Mouse (Mus musculus) bone marrow, adult 2 months (tissue): ENCODE data around the gene Asb16. TPM values are rescaled to one million over a fixed set of nuclear protein-coding genes. Genes with fewer than 3 reads are reported as not detected.

Experiments used
- H3K27ac ChIP-seq: fragments of 200-500 bp; 2 replicates; pipeline ENCODE4 v1.5.1; 2012; ENCODE audit warnings: low read depth, mild to moderate bottlenecking, control low read depth, inconsistent platforms, low read length; ENCODE audit not compliant: control insufficient read depth, poor library complexity, insufficient read depth
- H3K4me1 ChIP-seq: fragments of 200-500 bp; 2 replicates; pipeline ENCODE4 v1.6.1; 2011; ENCODE audit warnings: low read length; ENCODE audit not compliant: control insufficient read depth, insufficient read depth
- H3K4me3 ChIP-seq: fragments of 200-500 bp; replicated peaks from 2 replicates; pipeline ENCODE3; 2011; ENCODE audit warnings: mild to moderate bottlenecking, low read depth, low read length, control low read depth; ENCODE audit not compliant: control insufficient read depth
- CTCF ChIP-seq: fragments of 200-500 bp; IDR thresholded peaks from 2 replicates; pipeline ENCODE4 v1.5.1; 2011; ENCODE audit warnings: low read length, control low read depth; ENCODE audit not compliant: control insufficient read depth, insufficient read depth
- POLR2A ChIP-seq: fragments of 200-500 bp; IDR thresholded peaks from 2 replicates; pipeline ENCODE4 v1.6.1; 2011; ENCODE audit warnings: low read depth, mild to moderate bottlenecking, control low read depth, low read length, borderline replicate concordance; ENCODE audit not compliant: control insufficient read depth
- WGBS: fragments of 180-500 bp; shearing (Covaris S2); methylation state at CpG from one replicate; pipeline ENCODE4 v1.1.7; 2018; 5-methylcytosine and 5-hydroxymethylcytosine counted together
- polyA plus RNA-seq: library from polyadenylated mRNA; stranded (reverse); fragments of >200 nt; gene quantifications from 2 replicates; pipeline ENCODE4 v1.2.4, GENCODE M21; 2011; ENCODE audit warnings: low replicate concordance; ENCODE audit not compliant: missing spikeins, insufficient read depth, insufficient read length

Asb16 gene
- polyA plus RNA-seq, 1 experiment = 0.52 TPM

DNA sequence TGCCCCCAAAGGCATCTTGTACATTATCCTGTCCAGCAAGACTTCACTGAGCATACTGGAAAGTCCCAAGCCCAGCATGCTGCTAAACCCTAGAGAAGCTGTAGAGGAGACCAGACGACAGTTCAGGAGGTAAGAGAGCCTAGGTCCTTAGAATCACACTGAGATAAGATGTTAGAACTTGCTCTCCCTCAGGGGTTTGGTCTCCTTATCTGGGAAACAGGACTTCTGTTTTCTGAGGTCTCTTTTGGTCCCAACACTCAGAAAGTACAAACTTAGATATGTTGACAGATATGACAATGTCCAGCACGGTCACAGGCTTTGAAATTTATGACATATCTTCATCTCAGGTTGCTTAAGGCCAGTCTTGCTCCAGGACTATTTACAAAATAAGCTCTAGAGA, 32.5 kb upstream of the Asb16 start:
- no peak overlapping the region for H3K27ac ChIP-seq
- H3K4me3 ChIP-seq = no peak overlapping the region
- H3K4me1 ChIP-seq = no peaks in the 10 kb centered on the region
- TF ChIP-seq CTCF (no peak), POLR2A (no peak)
- WGBS = 37% methylated on average over 2 of the region's 2 CpGs

DNA sequence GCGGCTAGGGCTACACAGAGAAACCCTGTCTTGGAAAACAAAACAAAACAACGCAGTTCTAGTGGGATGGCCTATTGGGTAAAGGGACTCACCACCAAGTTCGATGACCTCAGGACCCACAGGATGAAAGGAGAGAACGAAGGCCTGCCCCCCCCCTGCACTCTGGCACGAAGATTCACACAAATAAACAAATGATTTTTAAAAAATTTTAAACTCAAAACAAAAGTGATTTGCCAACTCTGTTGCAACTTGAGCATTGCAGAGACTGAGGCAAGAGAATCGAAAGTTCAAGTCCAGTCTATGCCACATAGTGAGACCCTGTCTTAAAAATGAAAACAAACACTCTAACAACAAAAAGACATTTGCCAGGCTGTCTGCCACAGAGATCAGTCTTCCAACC, 27.9 kb upstream of the Asb16 start:
- no peaks in the 10 kb centered on the region for H3K4me1 ChIP-seq
- H3K4me3 ChIP-seq = no peak overlapping the region
- H3K27ac ChIP-seq = no peak overlapping the region
- TF ChIP-seq POLR2A = no peak
- TF ChIP-seq CTCF = no peak
- WGBS = 86% methylated on average over 6 of the region's 6 CpGs

- TF ChIP-seq POLR2A (no peak), CTCF (no peak)
- 84% methylated on average over 5 of the region's 5 CpGs for WGBS
- Histone ChIP-seq H3K4me1 (no peaks in the 10 kb centered on the region), H3K4me3 (no peak overlapping the region), H3K27ac (no peak overlapping the region)
These were observed 27.3 kb upstream of the Asb16 start for GRCm38 (mm10) chr11:102241246-102241645.

DNA sequence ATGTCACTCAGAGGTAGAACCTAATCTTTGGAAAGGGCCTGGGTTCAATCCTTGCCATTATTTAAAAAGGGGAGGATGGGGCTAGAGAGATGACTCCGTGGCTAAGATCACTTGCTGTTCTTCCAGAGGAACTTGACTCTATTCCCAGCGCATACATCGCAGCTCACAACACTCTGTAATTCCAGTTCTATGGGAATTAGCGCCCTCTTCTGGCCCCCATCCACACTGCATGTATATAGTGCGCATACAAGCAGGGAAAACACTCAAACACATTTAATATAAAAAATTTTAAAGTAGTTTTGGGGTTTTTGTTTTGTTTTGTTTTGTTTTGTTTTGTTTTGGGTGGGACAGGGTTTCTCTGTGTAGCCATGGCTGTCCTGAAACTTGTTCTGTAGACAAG, 26.7 kb upstream of the Asb16 start:
- no peak overlapping the region for H3K4me3 ChIP-seq
- TF ChIP-seq POLR2A (no peak), CTCF (no peak)
- H3K4me1 ChIP-seq = no peaks in the 10 kb centered on the region
- WGBS = 58% methylated on average over 5 of the region's 5 CpGs
- H3K27ac ChIP-seq = no peak overlapping the region

DNA sequence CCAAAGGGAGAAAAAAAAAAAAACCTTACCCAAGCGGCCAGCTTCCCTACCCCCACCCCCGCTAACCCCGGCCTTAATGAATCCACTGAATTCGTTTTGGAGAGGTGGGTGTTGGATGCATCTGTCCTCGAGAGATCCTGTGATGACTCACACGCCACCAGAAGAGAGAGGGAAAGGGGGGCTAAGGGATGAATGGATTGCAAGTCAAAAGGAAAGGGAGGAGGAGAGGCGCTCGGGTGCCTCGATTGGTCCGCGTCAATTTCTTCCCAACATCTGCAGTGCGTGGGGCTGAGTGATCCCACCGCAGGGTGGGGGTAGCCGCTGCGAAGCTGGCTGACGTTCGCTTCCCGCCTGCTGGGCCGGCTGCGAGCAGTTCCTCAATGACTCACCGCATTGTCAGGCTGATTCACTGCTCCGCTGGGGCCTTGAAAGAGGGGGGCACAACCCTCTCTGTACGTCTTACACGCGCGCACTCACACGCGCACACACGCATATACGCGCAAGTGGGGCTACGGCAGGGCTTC, 23.6 kb upstream of the Asb16 start:
- Histone ChIP-seq H3K4me3 (peak overlapping the region; percentile 27), H3K4me1 (no peaks in the 10 kb centered on the region), H3K27ac (no peak overlapping the region; the same call in 1 of the 2 replicates)
- 1% methylated on average over 32 of the region's 32 CpGs for WGBS
- TF ChIP-seq CTCF = no peak
- TF ChIP-seq POLR2A = no peak

GRCm38 (mm10) chr11:102245581-102246272, 22.8 kb upstream of the Asb16 start:
- H3K27ac ChIP-seq = no peak overlapping the region
- no peak overlapping the region for H3K4me3 ChIP-seq
- 45% methylated on average over 14 of the region's 14 CpGs for WGBS
- TF ChIP-seq POLR2A = no peak
- TF ChIP-seq CTCF = no peak
- no peaks in the 10 kb centered on the region for H3K4me1 ChIP-seq

DNA sequence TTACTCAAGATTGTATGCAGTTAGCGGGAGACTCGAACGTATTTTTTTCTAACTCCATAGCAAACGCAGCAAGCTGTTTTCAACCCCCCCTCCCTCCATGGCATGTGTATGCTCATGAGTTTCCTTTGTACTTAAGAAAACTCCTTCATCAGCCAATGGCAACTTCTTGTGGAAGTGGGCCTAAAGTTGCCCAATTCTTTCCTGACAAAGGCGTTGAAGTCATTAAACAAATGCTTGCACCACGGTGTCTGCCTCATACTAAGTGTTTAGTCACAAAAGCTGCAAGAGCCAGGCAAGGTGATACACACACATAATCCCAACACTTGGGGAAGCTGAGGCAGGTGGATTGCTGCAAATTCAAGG, 22.3 kb upstream of the Asb16 start:
- Histone ChIP-seq H3K4me1 (no peaks in the 10 kb centered on the region), H3K4me3 (no peak overlapping the region), H3K27ac (no peak overlapping the region)
- TF ChIP-seq POLR2A = no peak
- WGBS = 34% methylated on average over 6 of the region's 6 CpGs

DNA sequence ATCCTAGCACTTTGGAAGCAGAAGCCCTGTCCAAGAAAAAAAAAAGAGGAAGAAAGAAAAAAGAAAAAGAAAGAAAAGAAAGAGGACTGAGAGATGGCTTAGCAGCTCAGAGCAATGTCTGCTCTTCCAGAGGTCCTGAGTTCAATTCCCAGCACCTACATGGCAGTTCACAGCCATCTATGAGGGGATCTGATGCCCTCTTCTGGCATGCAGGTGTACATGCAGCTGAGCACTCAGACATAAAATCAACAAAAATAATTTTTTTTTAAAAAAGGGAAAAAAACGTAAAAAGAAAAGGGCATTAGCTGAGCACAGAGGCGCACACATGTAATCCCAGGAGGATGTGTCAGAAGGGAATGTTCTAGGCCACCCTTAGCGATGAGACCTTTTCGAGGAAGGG, 21.7 kb upstream of the Asb16 start:
- 90% methylated on average over 4 of the region's 4 CpGs for WGBS
- H3K4me3 ChIP-seq = no peak overlapping the region
- no peaks in the 10 kb centered on the region for H3K4me1 ChIP-seq
- no peak overlapping the region for H3K27ac ChIP-seq
- TF ChIP-seq CTCF (no peak), POLR2A (no peak)
